Comparison of ENCODE assay signal across 8 mouse cellular contexts in the genomic region with DNA sequence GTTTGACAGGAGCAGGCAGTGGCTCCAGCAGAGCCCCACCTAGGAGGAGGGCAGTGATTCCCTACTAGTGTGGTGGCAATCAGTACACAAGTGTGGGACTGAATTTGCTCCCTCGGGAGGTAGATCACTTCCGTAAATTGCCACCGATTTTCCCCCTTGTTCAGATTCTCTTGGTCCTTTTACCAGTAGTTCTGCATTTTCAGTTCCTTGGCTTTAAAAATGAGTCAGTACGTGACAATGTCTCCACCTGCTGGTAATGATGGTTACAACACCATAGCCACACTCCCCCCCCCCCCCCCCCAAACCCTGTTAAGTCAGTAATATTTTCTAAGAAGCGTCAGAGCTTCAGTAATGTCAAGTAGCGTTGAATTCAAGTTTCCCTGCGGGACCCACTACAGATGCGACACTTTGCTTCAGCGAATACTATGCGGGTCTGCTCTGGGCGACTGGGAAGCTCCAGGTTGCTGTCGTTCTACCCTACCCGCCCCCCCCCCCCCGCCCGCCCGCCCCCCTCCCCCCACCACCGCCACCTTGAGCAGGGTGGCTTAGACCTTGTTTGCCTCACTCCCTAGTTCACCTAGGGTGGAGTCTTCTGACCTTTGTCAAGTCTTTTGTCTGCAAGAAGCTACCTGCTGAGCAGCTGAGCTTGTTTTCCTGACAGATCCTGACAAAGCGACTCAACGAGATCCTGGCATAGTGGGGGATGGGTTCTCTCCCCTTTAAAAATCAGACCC. TPM values are rescaled to one million over a fixed set of nuclear protein-coding genes. Genes with fewer than 3 reads are reported as not detected.
DNase-seq lines count a peak whose midpoint lies in the region; ATAC-seq and TF ChIP-seq lines count a peak whose summit lies in the region.

No protein-coding gene starts in this region.

- H3K4me3 ChIP-seq in embryonic facial prominence, embryonic 11.5 days (ENCODE audit: low read depth, low read length), result peak overlapping the region; percentile 17
- peak overlapping the region; percentile 42 for H3K4me3 ChIP-seq in heart, embryonic 11.5 days (ENCODE audit: low read depth, low read length)
- H3K4me3 ChIP-seq in kidney, embryonic 15.5 days (replicated peaks), result peak overlapping the region; percentile 42
- H3K4me3 ChIP-seq in limb, embryonic 14.5 days (replicated peaks; ENCODE audit: low read length), result peak overlapping the region; percentile 36
- peak overlapping the region; percentile 44 for H3K4me3 ChIP-seq in midbrain, embryonic 16.5 days (ENCODE audit: low read depth, low read length)

- peak overlapping the region; percentile 36 for H3K4me2 ChIP-seq in embryonic facial prominence, embryonic 11.5 days (ENCODE audit: low read depth, low read length)
- H3K4me2 ChIP-seq in heart, embryonic 11.5 days, result peak overlapping the region; percentile 68
- H3K4me2 ChIP-seq in kidney, embryonic 15.5 days, result peak overlapping the region; percentile 60
- H3K4me2 ChIP-seq in limb, embryonic 14.5 days (replicated peaks; ENCODE audit: low read depth, low read length, severe bottlenecking), result peak overlapping the region; percentile 50
- peak overlapping the region; percentile 57 for H3K4me2 ChIP-seq in midbrain, embryonic 16.5 days (ENCODE audit: low read length)

- WGBS in embryonic facial prominence, embryonic 11.5 days, result under 1% methylated on average over 14 of the region's 19 CpGs
- WGBS in heart, embryonic 11.5 days (ENCODE audit: insufficient replicate concordance), result 2% methylated on average over 15 of the region's 19 CpGs
- under 1% methylated on average over 15 of the region's 19 CpGs for WGBS in kidney, embryonic 15.5 days
- WGBS in limb, embryonic 14.5 days, result 1% methylated on average over 13 of the region's 19 CpGs
- 0% methylated on average over 18 of the region's 19 CpGs for WGBS in midbrain, embryonic 16.5 days

- H3K4me1 ChIP-seq in embryonic facial prominence, embryonic 11.5 days (ENCODE audit: control insufficient read depth, insufficient read depth, low read length), result no peaks in the 10 kb centered on the region; the same call in 1 of the 2 replicates
- no peaks in the 10 kb centered on the region; the same call in 1 of the 2 replicates for H3K4me1 ChIP-seq in heart, embryonic 11.5 days (ENCODE audit: control insufficient read depth, insufficient read depth, low read length)
- peaks cover 8% of the 10 kb centered on the region; the same call in 1 of the 2 replicates for H3K4me1 ChIP-seq in kidney, embryonic 15.5 days
- H3K4me1 ChIP-seq in limb, embryonic 14.5 days (ENCODE audit: control insufficient read depth, insufficient read depth, low read length), result no peaks in the 10 kb centered on the region; the same call in 1 of the 2 replicates
- peaks cover 3% of the 10 kb centered on the region; the same call in 1 of the 2 replicates for H3K4me1 ChIP-seq in midbrain, embryonic 16.5 days (ENCODE audit: control insufficient read depth, insufficient read depth, low read length)

- peak; percentile 38 to 62 for DNase-seq in CD8-positive naive resting alpha-beta T cell, adult 2 months (ENCODE audit: low read depth in 2 of 2, low spot score in 2 of 2)
- DNase-seq in adrenal gland, postnatal 25 days, result peak; percentile 10
- DNase-seq in embryonic facial prominence, embryonic 11.5 days (ENCODE audit: low spot score), result peak; percentile 79
- DNase-seq in limb, embryonic 14.5 days (ENCODE audit: low spot score), result peak; percentile 79
- DNase-seq in spleen, postnatal 4 days (ENCODE audit: low spot score in 2 of 2), result peak; percentile 32 to 70

- no peaks in the 10 kb centered on the region for H3K9me3 ChIP-seq in embryonic facial prominence, embryonic 11.5 days (replicated peaks; ENCODE audit: control insufficient read depth, low read length)
- no peaks in the 10 kb centered on the region for H3K9me3 ChIP-seq in heart, embryonic 11.5 days (replicated peaks; ENCODE audit: control insufficient read depth, low read length)
- H3K9me3 ChIP-seq in kidney, embryonic 15.5 days (replicated peaks), result no peaks in the 10 kb centered on the region
- no peaks in the 10 kb centered on the region for H3K9me3 ChIP-seq in limb, embryonic 14.5 days (ENCODE audit: control insufficient read depth, low read length)
- H3K9me3 ChIP-seq in midbrain, embryonic 16.5 days (replicated peaks; ENCODE audit: control insufficient read depth, low read length, poor library complexity, severe bottlenecking), result no peaks in the 10 kb centered on the region

- peak overlapping the region; percentile 51 for H3K9ac ChIP-seq in embryonic facial prominence, embryonic 11.5 days (replicated peaks; ENCODE audit: low read length)
- peak overlapping the region; percentile 1; the same call in 1 of the 2 replicates for H3K9ac ChIP-seq in heart, embryonic 11.5 days (ENCODE audit: low read depth, low read length)
- peak overlapping the region; percentile 23; the same call in 1 of the 2 replicates for H3K9ac ChIP-seq in kidney, embryonic 15.5 days
- H3K9ac ChIP-seq in limb, embryonic 14.5 days (ENCODE audit: low read depth, low read length, severe bottlenecking), result peak overlapping the region; percentile 31
- peak overlapping the region; percentile 62 for H3K9ac ChIP-seq in midbrain, embryonic 16.5 days (ENCODE audit: low read depth, low read length)

- peak; percentile 48; the same call in 1 of the 2 replicates for ATAC-seq in embryonic facial prominence, embryonic 11.5 days (replicated peaks; ENCODE audit: insufficient number of reproducible peaks, low FRiP score, low TSS enrichment, low read depth)
- ATAC-seq in heart, embryonic 11.5 days (replicated peaks; ENCODE audit: insufficient number of reproducible peaks, low FRiP score, low TSS enrichment), result 0 out of 2 replicates have a peak, but pooled peaks have one; percentile 46
- ATAC-seq in kidney, embryonic 15.5 days (replicated peaks; ENCODE audit: low FRiP score), result peak; percentile 66
- ATAC-seq in limb, embryonic 14.5 days (ENCODE audit: low FRiP score, low read depth), result peak; percentile 65; the same call in 1 of the 2 replicates
- ATAC-seq in midbrain, embryonic 16.5 days, result peak; percentile 87

- no peaks in the 10 kb centered on the region for H3K36me3 ChIP-seq in embryonic facial prominence, embryonic 11.5 days (replicated peaks; ENCODE audit: control insufficient read depth, insufficient read depth, low read depth, low read length)
- no peaks in the 10 kb centered on the region for H3K36me3 ChIP-seq in heart, embryonic 11.5 days (ENCODE audit: control insufficient read depth, insufficient read depth, low read length)
- no peaks in the 10 kb centered on the region for H3K36me3 ChIP-seq in kidney, embryonic 15.5 days
- no peaks in the 10 kb centered on the region for H3K36me3 ChIP-seq in limb, embryonic 14.5 days (ENCODE audit: control insufficient read depth, insufficient read depth, low read length)
- no peaks in the 10 kb centered on the region for H3K36me3 ChIP-seq in midbrain, embryonic 16.5 days (ENCODE audit: control insufficient read depth, insufficient read depth, low read length)

- no peaks in the 10 kb centered on the region for H3K27me3 ChIP-seq in embryonic facial prominence, embryonic 11.5 days (ENCODE audit: control insufficient read depth, insufficient read depth, low read length)
- H3K27me3 ChIP-seq in heart, embryonic 11.5 days (ENCODE audit: control insufficient read depth, insufficient read depth, low read length), result no peaks in the 10 kb centered on the region
- no peaks in the 10 kb centered on the region for H3K27me3 ChIP-seq in kidney, embryonic 15.5 days
- no peaks in the 10 kb centered on the region for H3K27me3 ChIP-seq in limb, embryonic 14.5 days (ENCODE audit: control insufficient read depth, insufficient read depth, low read length)
- H3K27me3 ChIP-seq in midbrain, embryonic 16.5 days (ENCODE audit: control insufficient read depth, insufficient read depth, low read depth, low read length), result no peaks in the 10 kb centered on the region

- no peak for TF ChIP-seq POLR2A in limb, embryonic 14.5 days (IDR thresholded peaks at IDR 0.05; ENCODE audit: borderline replicate concordance, extremely low read depth, insufficient read depth, insufficient read length)

- no peak overlapping the region for H3K27ac ChIP-seq in embryonic facial prominence, embryonic 11.5 days (replicated peaks; ENCODE audit: low read depth, low read length)
- no peak overlapping the region for H3K27ac ChIP-seq in heart, embryonic 11.5 days (ENCODE audit: low read depth, low read length)
- H3K27ac ChIP-seq in kidney, embryonic 15.5 days, result no peak overlapping the region
- H3K27ac ChIP-seq in limb, embryonic 14.5 days (replicated peaks; ENCODE audit: low read depth, low read length), result no peak overlapping the region
- peak overlapping the region; percentile 56 for H3K27ac ChIP-seq in midbrain, embryonic 16.5 days (ENCODE audit: low read length)

RNA-seq across cellular contexts. Expression of gene Gm10037, which starts 13.4 kb away (rescaled TPM):
- 4.0 and 5.4 TPM in 2 replicates for total RNA-seq in adrenal gland, postnatal 25 days (2021)
- 1.9 and 2.9 TPM in 2 replicates for polyA plus RNA-seq in embryonic facial prominence, embryonic 11.5 days (2014; fragmentation: Nextera tagmentation; extraction: Ambion mirVana)
- 1.4 and 1.7 TPM in 2 replicates for polyA plus RNA-seq in heart, embryonic 11.5 days (2014; fragmentation: Nextera tagmentation; extraction: Ambion mirVana)
- polyA plus RNA-seq in kidney, embryonic 15.5 days (2015; fragmentation: Nextera tagmentation; extraction: Ambion mirVana), result 1.6 and 4.0 TPM in 2 replicates
- polyA plus RNA-seq in limb, embryonic 14.5 days (2012; rRNA removed), result 5.0 TPM in 2 replicates
- 3.0 and 3.7 TPM in 2 replicates for polyA plus RNA-seq in limb, embryonic 14.5 days (2014; fragmentation: Nextera tagmentation; extraction: Ambion mirVana)
- polyA plus RNA-seq in midbrain, embryonic 16.5 days (2015; fragmentation: Nextera tagmentation; extraction: Ambion mirVana), result 4.4 and 8.2 TPM in 2 replicates

RNA-seq across cellular contexts. Expression of gene BC048507, which starts 18.8 kb away (rescaled TPM):
- total RNA-seq in adrenal gland, postnatal 25 days (2021), result not detected in 2 replicates
- polyA plus RNA-seq in embryonic facial prominence, embryonic 11.5 days (2014; fragmentation: Nextera tagmentation; extraction: Ambion mirVana), result not detected in 2 replicates
- polyA plus RNA-seq in heart, embryonic 11.5 days (2014; fragmentation: Nextera tagmentation; extraction: Ambion mirVana), result not detected in 2 replicates
- polyA plus RNA-seq in kidney, embryonic 15.5 days (2015; fragmentation: Nextera tagmentation; extraction: Ambion mirVana), result not detected in 2 replicates
- polyA plus RNA-seq in limb, embryonic 14.5 days (2012; rRNA removed), result not detected in 2 replicates
- not detected in 2 replicates for polyA plus RNA-seq in limb, embryonic 14.5 days (2014; fragmentation: Nextera tagmentation; extraction: Ambion mirVana)
- polyA plus RNA-seq in midbrain, embryonic 16.5 days (2015; fragmentation: Nextera tagmentation; extraction: Ambion mirVana), result not detected in 2 replicates

RNA-seq across cellular contexts. Expression of gene Zfp273, which starts 30.7 kb away (rescaled TPM):
- total RNA-seq in adrenal gland, postnatal 25 days (2021), result 6.5 and 7.9 TPM in 2 replicates
- polyA plus RNA-seq in embryonic facial prominence, embryonic 11.5 days (2014; fragmentation: Nextera tagmentation; extraction: Ambion mirVana), result 8.3 and 8.7 TPM in 2 replicates
- polyA plus RNA-seq in heart, embryonic 11.5 days (2014; fragmentation: Nextera tagmentation; extraction: Ambion mirVana), result 4.1 and 5.5 TPM in 2 replicates
- 8.0 and 8.1 TPM in 2 replicates for polyA plus RNA-seq in kidney, embryonic 15.5 days (2015; fragmentation: Nextera tagmentation; extraction: Ambion mirVana)
- 3.4 and 4.1 TPM in 2 replicates for polyA plus RNA-seq in limb, embryonic 14.5 days (2012; rRNA removed)
- 6.9 and 7.6 TPM in 2 replicates for polyA plus RNA-seq in limb, embryonic 14.5 days (2014; fragmentation: Nextera tagmentation; extraction: Ambion mirVana)
- 13.3 and 15.0 TPM in 2 replicates for polyA plus RNA-seq in midbrain, embryonic 16.5 days (2015; fragmentation: Nextera tagmentation; extraction: Ambion mirVana)

Comparison
In these comparisons a context has a peak if more than half of its experiments do, and no peak if none do; other contexts are left out.
1. DNase-seq: peak in every context shown above with its lines; median percentile 79 in embryonic facial prominence, embryonic 11.5 days; 79 in limb, embryonic 14.5 days; 51 in spleen, postnatal 4 days; 50 in CD8-positive naive resting alpha-beta T cell, adult 2 months; 10 in adrenal gland, postnatal 25 days.
2. H3K9ac ChIP-seq: peak in every context shown above with its lines; median percentile 62 in midbrain, embryonic 16.5 days; 51 in embryonic facial prominence, embryonic 11.5 days; 31 in limb, embryonic 14.5 days; 23 in kidney, embryonic 15.5 days; 1 in heart, embryonic 11.5 days.